Mouse (Mus musculus): ENCODE data around the gene Mrto4.

DNA sequence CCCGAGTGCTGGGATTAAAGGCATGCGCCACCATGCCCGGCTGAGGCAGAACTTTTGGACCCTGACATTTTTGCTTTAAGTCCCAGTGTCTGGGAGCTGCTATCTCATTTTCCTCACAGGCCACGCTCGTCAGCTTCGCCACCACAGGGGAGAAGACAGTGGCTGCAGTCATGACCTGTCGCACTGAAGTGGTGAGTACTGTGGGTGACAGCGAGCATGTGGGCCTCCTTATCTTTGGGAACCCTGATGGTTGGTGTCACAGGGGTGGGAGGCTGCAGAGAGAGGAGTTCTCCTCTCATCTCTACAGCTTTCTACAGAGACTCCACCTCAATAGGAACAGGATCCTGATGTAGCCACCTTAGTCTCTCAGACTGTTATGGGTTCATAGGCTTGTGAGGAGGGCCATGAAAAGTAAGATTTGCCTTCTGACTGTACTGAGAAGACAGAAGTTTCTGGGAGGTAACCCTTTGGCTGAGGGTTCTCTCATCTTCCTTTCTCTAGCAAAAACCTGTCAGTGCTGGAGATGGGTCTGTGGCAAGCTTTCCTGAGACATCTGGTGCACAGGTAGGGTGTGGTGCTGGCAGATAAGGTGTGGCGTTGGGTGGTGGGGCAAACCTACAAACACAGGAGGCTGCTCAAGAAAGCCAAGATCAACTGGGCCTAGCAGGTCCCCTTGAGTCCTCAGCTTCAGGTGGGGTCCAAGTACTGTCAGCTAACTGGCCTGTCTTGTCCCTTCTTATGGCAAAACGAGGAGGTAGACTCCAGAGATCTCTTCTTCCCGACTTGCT, 8.6 kb upstream of the Mrto4 start:
- TF ChIP-seq HCFC1 (IDR thresholded peaks at IDR 0.05; ENCODE audit: borderline replicate concordance, insufficient read depth, low read length): no peak
- TF ChIP-seq CHD2 (IDR thresholded peaks at IDR 0.05; ENCODE audit: low read depth, low read length): no peak
- no peak for TF ChIP-seq MAFK (IDR thresholded peaks at IDR 0.05; ENCODE audit: insufficient read depth, low read depth, low read length)
- no peak for TF ChIP-seq ZC3H11A (IDR thresholded peaks at IDR 0.05; ENCODE audit: borderline replicate concordance, low read depth, low read length)
- TF ChIP-seq ZNF384 (IDR thresholded peaks at IDR 0.05; ENCODE audit: low read depth, low read length): no peak

All from ES-E14 (cell line).